Mouse (Mus musculus): ENCODE data around the gene Ugt2b34. TPM values are rescaled to one million over a fixed set of nuclear protein-coding genes. Genes with fewer than 3 reads are reported as not detected.
"Not testable (repeated sequence)": the region's sequence is repeated elsewhere in the genome, so short reads cannot be mapped to it uniquely, and the experiment has no call there.

Ugt2b34 gene
- polyA plus RNA-seq, 1 experiment from 2014 or later: not detected

GRCm38 (mm10) chr5:86856505-86856904, 50.2 kb downstream of the Ugt2b34 start:
- not testable (repeated sequence) for H3K4me1 ChIP-seq; H3K4me3 ChIP-seq; H3K27ac ChIP-seq; H3K9me3 ChIP-seq; DNase-seq (ENCODE audit: extremely low spot score, low spot score); H3K36me3 ChIP-seq (replicated peaks); H3K27me3 ChIP-seq (ENCODE audit: poor library complexity, severe bottlenecking)
- 85% methylated on average over 13 of the region's 13 CpGs for WGBS

- H3K4me3 ChIP-seq: no peak overlapping the region
- H3K27ac ChIP-seq: no peak overlapping the region
- 43% methylated on average over 5 of the region's 5 CpGs for WGBS
- H3K27me3 ChIP-seq (ENCODE audit: poor library complexity, severe bottlenecking): no peaks in the 10 kb centered on the region
- no peaks in the 10 kb centered on the region for H3K36me3 ChIP-seq (replicated peaks)
- no peaks in the 10 kb centered on the region for H3K9me3 ChIP-seq
- H3K4me1 ChIP-seq: peaks cover 6% of the 10 kb centered on the region
- DNase-seq (ENCODE audit: extremely low spot score, low spot score): no peak
These were observed 55.1 kb downstream of the Ugt2b34 start for GRCm38 (mm10) chr5:86851658-86852057.

GRCm38 (mm10) chr5:86850104-86850503, 56.6 kb downstream of the Ugt2b34 start:
- Histone ChIP-seq H3K27me3 (ENCODE audit: poor library complexity, severe bottlenecking) (no peaks in the 10 kb centered on the region), H3K4me1 (peaks cover 6% of the 10 kb centered on the region), H3K4me3 (no peak overlapping the region), H3K27ac (no peak overlapping the region), H3K9me3 (no peaks in the 10 kb centered on the region), H3K36me3 (replicated peaks) (no peaks in the 10 kb centered on the region)
- no peak for DNase-seq (ENCODE audit: extremely low spot score, low spot score)

- H3K9me3 ChIP-seq; H3K4me1 ChIP-seq; H3K27ac ChIP-seq; H3K4me3 ChIP-seq; H3K27me3 ChIP-seq (ENCODE audit: poor library complexity, severe bottlenecking); DNase-seq (ENCODE audit: extremely low spot score, low spot score): not testable (repeated sequence)
- peaks cover 15% of the 10 kb centered on the region for H3K36me3 ChIP-seq (replicated peaks)
These were observed 65.5 kb downstream of the Ugt2b34 start for GRCm38 (mm10) chr5:86841261-86841660.

GRCm38 (mm10) chr5:86840207-86840606, 66.5 kb downstream of the Ugt2b34 start:
- Histone ChIP-seq H3K36me3 (replicated peaks) (peaks cover 25% of the 10 kb centered on the region), H3K27ac (no peak overlapping the region), H3K4me3 (no peak overlapping the region), H3K9me3 (peaks cover 7% of the 10 kb centered on the region; the same call in 1 of the 2 replicates), H3K4me1 (no peaks in the 10 kb centered on the region), H3K27me3 (ENCODE audit: poor library complexity, severe bottlenecking) (no peaks in the 10 kb centered on the region)
- DNase-seq (ENCODE audit: extremely low spot score, low spot score): no peak
- WGBS: 94% methylated on average over 2 of the region's 2 CpGs

Other genes with a start within 250 kb of the Ugt2b34 start
- gene Tmprss11b, start 230.6 kb downstream of the Ugt2b34 start, polyA plus RNA-seq (2016; fragmentation: Nextera tagmentation; extraction: Ambion mirVana): not detected in 2 replicates
- gene Tmprss11e, start 161.1 kb downstream of the Ugt2b34 start, polyA plus RNA-seq (2016; fragmentation: Nextera tagmentation; extraction: Ambion mirVana): not detected in 2 replicates
- 39.7 and 40.2 TPM in 2 replicates for gene Ythdc1, start 102.7 kb downstream of the Ugt2b34 start, polyA plus RNA-seq (2016; fragmentation: Nextera tagmentation; extraction: Ambion mirVana)
- not detected in 2 replicates for gene Ugt2b1, start 19.6 kb upstream of the Ugt2b34 start, polyA plus RNA-seq (2016; fragmentation: Nextera tagmentation; extraction: Ambion mirVana)
- not detected in 2 replicates for gene Ugt2b35, start 93.9 kb upstream of the Ugt2b34 start, polyA plus RNA-seq (2016; fragmentation: Nextera tagmentation; extraction: Ambion mirVana)
- gene Ugt2b36, start 185.6 kb upstream of the Ugt2b34 start, polyA plus RNA-seq (2016; fragmentation: Nextera tagmentation; extraction: Ambion mirVana): not detected in 2 replicates
- not detected in 2 replicates for gene Ugt2b5, start 233.4 kb upstream of the Ugt2b34 start, polyA plus RNA-seq (2016; fragmentation: Nextera tagmentation; extraction: Ambion mirVana)

All from forebrain, embryonic 10.5 days (tissue).